Mouse (Mus musculus) lung, postnatal 14 days (tissue): ENCODE data around the gene Gp2.

ENCODE experiments used
- DNase-seq: peaks from one replicate; pipeline ENCODE4 v3.0.0; 2021

The Gp2 gene

GRCm38 (mm10) chr7:119459185-119459584, at the start of gene Gp2:
Gp2 (minus strand) TSS chr7:119459285.
- DNase-seq = no peak

- no peak for DNase-seq
These were observed 31.1 kb upstream of the Gp2 start for GRCm38 (mm10) chr7:119490041-119490780.

GRCm38 (mm10) chr7:119486683-119487082, 27.6 kb upstream of the Gp2 start:
- no peak for DNase-seq

- no peak for DNase-seq
These were observed 25.1 kb upstream of the Gp2 start for GRCm38 (mm10) chr7:119484154-119484553.

- DNase-seq = no peak
These were observed 20.2 kb upstream of the Gp2 start, which contains the start of gene Umod for GRCm38 (mm10) chr7:119479256-119479655. Umod (minus strand) TSS chr7:119479282.

- no peak for DNase-seq
These were observed 17.7 kb upstream of the Gp2 start for GRCm38 (mm10) chr7:119476500-119477389.

GRCm38 (mm10) chr7:119454192-119454591, 4.9 kb downstream of the Gp2 start:
- DNase-seq = no peak

GRCm38 (mm10) chr7:119443849-119444248, 15.2 kb downstream of the Gp2 start:
- no peak for DNase-seq

GRCm38 (mm10) chr7:119441938-119442337, 17.1 kb downstream of the Gp2 start:
- no peak for DNase-seq

GRCm38 (mm10) chr7:119427180-119427616, 31.9 kb downstream of the Gp2 start:
- DNase-seq = no peak

- no peak for DNase-seq
These were observed 38.4 kb downstream of the Gp2 start for GRCm38 (mm10) chr7:119420730-119421129.

- no peak for DNase-seq
These were observed 40.6 kb downstream of the Gp2 start for GRCm38 (mm10) chr7:119418523-119418922.

- no peak for DNase-seq
These were observed 64.9 kb downstream of the Gp2 start for GRCm38 (mm10) chr7:119394050-119394732.
